Mouse (Mus musculus): ENCODE data around the gene Rbfox1. TPM values are rescaled to one million over a fixed set of nuclear protein-coding genes. Genes with fewer than 3 reads are reported as not detected.

Gene Rbfox1
- polyA plus RNA-seq, 1 experiment from 2014 or later = 7.5 TPM

- Histone ChIP-seq H3K4me1 (ENCODE audit: control insufficient read depth, insufficient read depth, low read length) (no peaks in the 10 kb centered on the region), H3K9ac (ENCODE audit: low read depth, low read length) (no peak overlapping the region), H3K4me3 (ENCODE audit: low read length) (no peak overlapping the region), H3K9me3 (ENCODE audit: control insufficient read depth, low read length) (no peaks in the 10 kb centered on the region), H3K36me3 (ENCODE audit: control insufficient read depth, insufficient read depth, low read length) (no peaks in the 10 kb centered on the region), H3K4me2 (replicated peaks; ENCODE audit: low read depth, low read length) (no peak overlapping the region), H3K27ac (ENCODE audit: low read depth, low read length) (no peak overlapping the region), H3K27me3 (ENCODE audit: control insufficient read depth, insufficient read depth, low read length) (no peaks in the 10 kb centered on the region)
- 78% methylated on average over 8 of the region's 8 CpGs for whole genome bisulfite sequencing
- no peak for ATAC-seq (ENCODE audit: low FRiP score, low TSS enrichment)
Measured at GRCm38 (mm10) chr16:6264557-6264956, 379.4 kb downstream of the Rbfox1 start.

- H3K36me3 ChIP-seq (ENCODE audit: control insufficient read depth, insufficient read depth, low read length) = no peaks in the 10 kb centered on the region
- H3K4me3 ChIP-seq (ENCODE audit: low read length) = no peak overlapping the region
- no peaks in the 10 kb centered on the region for H3K27me3 ChIP-seq (ENCODE audit: control insufficient read depth, insufficient read depth, low read length)
- H3K9me3 ChIP-seq (ENCODE audit: control insufficient read depth, low read length) = no peaks in the 10 kb centered on the region
- H3K27ac ChIP-seq (ENCODE audit: low read depth, low read length) = no peak overlapping the region
- 77% methylated on average over 3 of the region's 3 CpGs for WGBS
- no peak for ATAC-seq (ENCODE audit: low FRiP score, low TSS enrichment)
- H3K4me1 ChIP-seq (ENCODE audit: control insufficient read depth, insufficient read depth, low read length) = no peaks in the 10 kb centered on the region
- no peak overlapping the region for H3K4me2 ChIP-seq (replicated peaks; ENCODE audit: low read depth, low read length)
- H3K9ac ChIP-seq (ENCODE audit: low read depth, low read length) = no peak overlapping the region
Measured at GRCm38 (mm10) chr16:6265610-6266009, 380.5 kb downstream of the Rbfox1 start.

GRCm38 (mm10) chr16:6271596-6272370 is 386.6 kb downstream of the Rbfox1 start:
- Histone ChIP-seq H3K27ac (ENCODE audit: low read depth, low read length) (no peak overlapping the region), H3K4me3 (ENCODE audit: low read length) (no peak overlapping the region), H3K4me1 (ENCODE audit: control insufficient read depth, insufficient read depth, low read length) (no peaks in the 10 kb centered on the region), H3K9ac (ENCODE audit: low read depth, low read length) (no peak overlapping the region), H3K4me2 (replicated peaks; ENCODE audit: low read depth, low read length) (no peak overlapping the region), H3K9me3 (ENCODE audit: control insufficient read depth, low read length) (no peaks in the 10 kb centered on the region), H3K36me3 (ENCODE audit: control insufficient read depth, insufficient read depth, low read length) (no peaks in the 10 kb centered on the region), H3K27me3 (ENCODE audit: control insufficient read depth, insufficient read depth, low read length) (no peaks in the 10 kb centered on the region)
- 83% methylated on average over 7 of the region's 7 CpGs for WGBS
- no peak for ATAC-seq (ENCODE audit: low FRiP score, low TSS enrichment)

GRCm38 (mm10) chr16:6283496-6283895 is 398.3 kb downstream of the Rbfox1 start:
- no peak overlapping the region for H3K27ac ChIP-seq (ENCODE audit: low read depth, low read length)
- no peak for ATAC-seq (ENCODE audit: low FRiP score, low TSS enrichment)
- H3K4me2 ChIP-seq (replicated peaks; ENCODE audit: low read depth, low read length) = no peak overlapping the region
- WGBS = 78% methylated on average over 4 of the region's 4 CpGs
- H3K27me3 ChIP-seq (ENCODE audit: control insufficient read depth, insufficient read depth, low read length) = no peaks in the 10 kb centered on the region
- no peak overlapping the region for H3K9ac ChIP-seq (ENCODE audit: low read depth, low read length)
- no peak overlapping the region for H3K4me3 ChIP-seq (ENCODE audit: low read length)
- no peaks in the 10 kb centered on the region for H3K4me1 ChIP-seq (ENCODE audit: control insufficient read depth, insufficient read depth, low read length)
- no peaks in the 10 kb centered on the region for H3K9me3 ChIP-seq (ENCODE audit: control insufficient read depth, low read length)
- no peaks in the 10 kb centered on the region for H3K36me3 ChIP-seq (ENCODE audit: control insufficient read depth, insufficient read depth, low read length)

- no peak overlapping the region for H3K27ac ChIP-seq (ENCODE audit: low read depth, low read length)
- no peaks in the 10 kb centered on the region for H3K36me3 ChIP-seq (ENCODE audit: control insufficient read depth, insufficient read depth, low read length)
- no peak overlapping the region for H3K4me2 ChIP-seq (replicated peaks; ENCODE audit: low read depth, low read length)
- H3K9me3 ChIP-seq (ENCODE audit: control insufficient read depth, low read length) = no peaks in the 10 kb centered on the region
- no peak for ATAC-seq (ENCODE audit: low FRiP score, low TSS enrichment)
- no peaks in the 10 kb centered on the region for H3K27me3 ChIP-seq (ENCODE audit: control insufficient read depth, insufficient read depth, low read length)
- H3K4me1 ChIP-seq (ENCODE audit: control insufficient read depth, insufficient read depth, low read length) = no peaks in the 10 kb centered on the region
- no peak overlapping the region for H3K9ac ChIP-seq (ENCODE audit: low read depth, low read length)
- WGBS = 56% methylated on average over 4 of the region's 4 CpGs
- no peak overlapping the region for H3K4me3 ChIP-seq (ENCODE audit: low read length)
Measured at GRCm38 (mm10) chr16:6284317-6284716, 399.2 kb downstream of the Rbfox1 start.

- H3K9me3 ChIP-seq (ENCODE audit: control insufficient read depth, low read length) = no peaks in the 10 kb centered on the region
- H3K27me3 ChIP-seq (ENCODE audit: control insufficient read depth, insufficient read depth, low read length) = no peaks in the 10 kb centered on the region
- H3K4me2 ChIP-seq (replicated peaks; ENCODE audit: low read depth, low read length) = no peak overlapping the region
- H3K36me3 ChIP-seq (ENCODE audit: control insufficient read depth, insufficient read depth, low read length) = no peaks in the 10 kb centered on the region
- 70% methylated on average over 2 of the region's 2 CpGs for WGBS
- no peak overlapping the region for H3K9ac ChIP-seq (ENCODE audit: low read depth, low read length)
- H3K4me1 ChIP-seq (ENCODE audit: control insufficient read depth, insufficient read depth, low read length) = no peaks in the 10 kb centered on the region
- H3K4me3 ChIP-seq (ENCODE audit: low read length) = no peak overlapping the region
- no peak overlapping the region for H3K27ac ChIP-seq (ENCODE audit: low read depth, low read length)
- ATAC-seq (ENCODE audit: low FRiP score, low TSS enrichment) = no peak
Measured at GRCm38 (mm10) chr16:6287699-6288098, 402.5 kb downstream of the Rbfox1 start.

GRCm38 (mm10) chr16:6300112-6300511 is 415.0 kb downstream of the Rbfox1 start:
- Histone ChIP-seq H3K27ac (ENCODE audit: low read depth, low read length) (no peak overlapping the region), H3K9ac (ENCODE audit: low read depth, low read length) (no peak overlapping the region), H3K27me3 (ENCODE audit: control insufficient read depth, insufficient read depth, low read length) (no peaks in the 10 kb centered on the region), H3K36me3 (ENCODE audit: control insufficient read depth, insufficient read depth, low read length) (no peaks in the 10 kb centered on the region), H3K4me3 (ENCODE audit: low read length) (no peak overlapping the region), H3K4me1 (ENCODE audit: control insufficient read depth, insufficient read depth, low read length) (no peaks in the 10 kb centered on the region), H3K4me2 (replicated peaks; ENCODE audit: low read depth, low read length) (no peak overlapping the region), H3K9me3 (ENCODE audit: control insufficient read depth, low read length) (no peaks in the 10 kb centered on the region)
- no peak for ATAC-seq (ENCODE audit: low FRiP score, low TSS enrichment)
- 66% methylated on average over 5 of the region's 5 CpGs for WGBS

GRCm38 (mm10) chr16:6303082-6303481 is 417.9 kb downstream of the Rbfox1 start:
- Histone ChIP-seq H3K4me3 (ENCODE audit: low read length) (no peak overlapping the region), H3K36me3 (ENCODE audit: control insufficient read depth, insufficient read depth, low read length) (no peaks in the 10 kb centered on the region), H3K9me3 (ENCODE audit: control insufficient read depth, low read length) (no peaks in the 10 kb centered on the region), H3K27me3 (ENCODE audit: control insufficient read depth, insufficient read depth, low read length) (no peaks in the 10 kb centered on the region), H3K4me1 (ENCODE audit: control insufficient read depth, insufficient read depth, low read length) (no peaks in the 10 kb centered on the region), H3K4me2 (replicated peaks; ENCODE audit: low read depth, low read length) (no peak overlapping the region), H3K27ac (ENCODE audit: low read depth, low read length) (no peak overlapping the region), H3K9ac (ENCODE audit: low read depth, low read length) (no peak overlapping the region)
- ATAC-seq (ENCODE audit: low FRiP score, low TSS enrichment) = no peak
- WGBS = 71% methylated on average over 1 of the region's 1 CpGs

- H3K27ac ChIP-seq (ENCODE audit: low read depth, low read length) = no peak overlapping the region
- no peaks in the 10 kb centered on the region for H3K9me3 ChIP-seq (ENCODE audit: control insufficient read depth, low read length)
- no peak for ATAC-seq (ENCODE audit: low FRiP score, low TSS enrichment)
- no peaks in the 10 kb centered on the region for H3K36me3 ChIP-seq (ENCODE audit: control insufficient read depth, insufficient read depth, low read length)
- no peak overlapping the region for H3K4me3 ChIP-seq (ENCODE audit: low read length)
- no peaks in the 10 kb centered on the region for H3K4me1 ChIP-seq (ENCODE audit: control insufficient read depth, insufficient read depth, low read length)
- H3K27me3 ChIP-seq (ENCODE audit: control insufficient read depth, insufficient read depth, low read length) = no peaks in the 10 kb centered on the region
- no peak overlapping the region for H3K4me2 ChIP-seq (replicated peaks; ENCODE audit: low read depth, low read length)
- H3K9ac ChIP-seq (ENCODE audit: low read depth, low read length) = no peak overlapping the region
Measured at GRCm38 (mm10) chr16:6309940-6310339, 424.8 kb downstream of the Rbfox1 start.

All from kidney, embryonic 14.5 days (tissue).